In the genomic region with DNA sequence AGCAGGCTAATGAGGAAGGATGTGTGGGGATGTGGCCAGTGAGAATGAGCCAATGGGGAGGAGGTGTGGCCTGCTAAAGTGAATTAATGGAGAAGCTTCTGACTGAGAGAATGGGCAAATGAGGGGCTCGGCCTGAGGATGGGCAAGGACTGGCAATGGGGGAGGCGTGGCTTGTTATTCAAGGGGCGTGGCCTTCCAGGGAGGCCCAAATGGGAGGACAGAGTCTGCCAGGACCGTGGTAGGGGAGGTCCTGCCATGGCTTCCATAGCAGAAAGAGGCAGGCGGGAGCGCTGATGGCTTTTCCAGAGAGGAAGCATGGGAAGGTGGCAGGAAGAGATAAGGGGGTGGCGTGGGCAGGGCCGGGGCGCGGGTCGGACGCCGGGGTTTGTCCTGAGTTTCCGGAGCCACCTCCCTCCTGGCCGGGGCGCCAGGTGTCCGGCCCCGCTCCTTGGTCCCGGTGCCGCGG, we compare ENCODE assay signal across 8 mouse cellular contexts. TPM values are rescaled to one million over a fixed set of nuclear protein-coding genes. Genes with fewer than 3 reads are reported as not detected.
DNase-seq lines count a peak whose midpoint lies in the region; ATAC-seq and TF ChIP-seq lines count a peak whose summit lies in the region.

No protein-coding gene starts in this region.

- no peak overlapping the region for H3K9ac ChIP-seq in embryonic facial prominence, embryonic 12.5 days
- H3K9ac ChIP-seq in heart, embryonic 16.5 days (ENCODE audit: low read length): 0 out of 2 replicates have a peak overlapping the region, but pooled peaks have one; percentile 23
- H3K9ac ChIP-seq in stomach, postnatal 0 days (ENCODE audit: low read length): peak overlapping the region; percentile 13; the same call in 1 of the 2 replicates

- DNase-seq in MEL-GATA-1-ER (ENCODE audit: extremely low read depth, low read depth): peak; percentile 87
- peak; percentile 82 for DNase-seq in kidney, postnatal 10 days
- DNase-seq in lung, postnatal 4 days: peak; percentile 87 to 92
- DNase-seq in stomach, postnatal 0 days (ENCODE audit: low spot score): peak; percentile 50
- DNase-seq in cerebellum, adult 18-20 months: no peak
- DNase-seq in cerebellum, postnatal 25 days: no peak

- no peak for TF ChIP-seq EP300 in stomach, postnatal 0 days (optimal IDR thresholded peaks at IDR 0.05)

- no peaks in the 10 kb centered on the region for H3K4me1 ChIP-seq in embryonic facial prominence, embryonic 12.5 days
- peaks cover 11% of the 10 kb centered on the region for H3K4me1 ChIP-seq in heart, embryonic 16.5 days (ENCODE audit: control insufficient read depth, insufficient read depth, low read length)
- H3K4me1 ChIP-seq in stomach, postnatal 0 days (replicated peaks; ENCODE audit: control insufficient read depth, insufficient read depth): 0 out of 2 replicates have a peak, but pooled peaks cover 2% of the 10 kb centered on the region

- peaks cover 16% of the 10 kb centered on the region; the same call in 1 of the 2 replicates for H3K27me3 ChIP-seq in embryonic facial prominence, embryonic 12.5 days
- H3K27me3 ChIP-seq in heart, embryonic 16.5 days (ENCODE audit: control insufficient read depth, insufficient read depth, low read length): no peaks in the 10 kb centered on the region
- no peaks in the 10 kb centered on the region for H3K27me3 ChIP-seq in stomach, postnatal 0 days (ENCODE audit: control insufficient read depth, insufficient read depth, low read length)

- no peak overlapping the region for H3K27ac ChIP-seq in embryonic facial prominence, embryonic 12.5 days
- peak overlapping the region; percentile 72 for H3K27ac ChIP-seq in heart, embryonic 16.5 days (ENCODE audit: low read length)
- peak overlapping the region; percentile 41 for H3K27ac ChIP-seq in stomach, postnatal 0 days (replicated peaks)

- no peak for ATAC-seq in embryonic facial prominence, embryonic 12.5 days (ENCODE audit: insufficient number of reproducible peaks, insufficient read depth, low FRiP score, low TSS enrichment)
- peak; percentile 71 for ATAC-seq in heart, embryonic 16.5 days (replicated peaks; ENCODE audit: extremely low read depth, insufficient read depth, low FRiP score)
- peak; percentile 45 for ATAC-seq in stomach, postnatal 0 days (ENCODE audit: low FRiP score, low TSS enrichment)

- TF ChIP-seq CTCF in stomach, postnatal 0 days (IDR thresholded peaks at IDR 0.05; ENCODE audit: low read depth): no peak

- H3K4me3 ChIP-seq in embryonic facial prominence, embryonic 12.5 days: peak overlapping the region; percentile 12; the same call in 1 of the 2 replicates
- H3K4me3 ChIP-seq in heart, embryonic 16.5 days (ENCODE audit: low read length): peak overlapping the region; percentile 13; the same call in 1 of the 2 replicates
- H3K4me3 ChIP-seq in stomach, postnatal 0 days (ENCODE audit: low read depth, low read length): no peak overlapping the region

- H3K36me3 ChIP-seq in embryonic facial prominence, embryonic 12.5 days: peaks cover 23% of the 10 kb centered on the region
- peaks cover 54% of the 10 kb centered on the region for H3K36me3 ChIP-seq in heart, embryonic 16.5 days (ENCODE audit: control insufficient read depth, insufficient read depth)
- peaks cover 16% of the 10 kb centered on the region for H3K36me3 ChIP-seq in stomach, postnatal 0 days (ENCODE audit: control insufficient read depth, insufficient read depth, low read length)

- H3K4me2 ChIP-seq in embryonic facial prominence, embryonic 12.5 days (replicated peaks): peak overlapping the region; percentile 35
- H3K4me2 ChIP-seq in heart, embryonic 16.5 days (ENCODE audit: low read depth, low read length): peak overlapping the region; percentile 46
- peak overlapping the region; percentile 32 for H3K4me2 ChIP-seq in stomach, postnatal 0 days (replicated peaks; ENCODE audit: low read depth)

- H3K9me3 ChIP-seq in embryonic facial prominence, embryonic 12.5 days: no peaks in the 10 kb centered on the region
- no peaks in the 10 kb centered on the region for H3K9me3 ChIP-seq in heart, embryonic 16.5 days (replicated peaks; ENCODE audit: control insufficient read depth, low read length)
- H3K9me3 ChIP-seq in stomach, postnatal 0 days (ENCODE audit: control insufficient read depth, low read length): no peaks in the 10 kb centered on the region

- WGBS in embryonic facial prominence, embryonic 12.5 days: 14% methylated on average over 21 of the region's 21 CpGs
- WGBS in heart, embryonic 16.5 days: 12% methylated on average over 21 of the region's 21 CpGs
- 26% methylated on average over 20 of the region's 21 CpGs for WGBS in stomach, postnatal 0 days

RNA-seq across cellular contexts. Expression of a gene that starts 9.1 kb away (rescaled TPM):
- 184 and 196 TPM in 2 replicates for polyA plus RNA-seq in embryonic facial prominence, embryonic 12.5 days (2016; fragmentation: Nextera tagmentation; extraction: Ambion mirVana)
- polyA plus RNA-seq in heart, embryonic 16.5 days (2015; fragmentation: Nextera tagmentation; extraction: Ambion mirVana): 128 and 154 TPM in 2 replicates
- polyA plus RNA-seq in stomach, postnatal 0 days (2015; fragmentation: Nextera tagmentation; extraction: Ambion mirVana): 139 and 147 TPM in 2 replicates

RNA-seq across cellular contexts. Expression of a gene that starts 12.4 kb away (rescaled TPM):
- polyA plus RNA-seq in embryonic facial prominence, embryonic 12.5 days (2016; fragmentation: Nextera tagmentation; extraction: Ambion mirVana): 17.0 and 20.4 TPM in 2 replicates
- polyA plus RNA-seq in heart, embryonic 16.5 days (2015; fragmentation: Nextera tagmentation; extraction: Ambion mirVana): 61.8 and 66.7 TPM in 2 replicates
- polyA plus RNA-seq in stomach, postnatal 0 days (2015; fragmentation: Nextera tagmentation; extraction: Ambion mirVana): 30.7 and 37.7 TPM in 2 replicates

RNA-seq across cellular contexts. Expression of a gene that starts 32.8 kb away (rescaled TPM):
- polyA plus RNA-seq in embryonic facial prominence, embryonic 12.5 days (2016; fragmentation: Nextera tagmentation; extraction: Ambion mirVana): 1,124 and 1,186 TPM in 2 replicates
- 654 and 659 TPM in 2 replicates for polyA plus RNA-seq in heart, embryonic 16.5 days (2015; fragmentation: Nextera tagmentation; extraction: Ambion mirVana)
- polyA plus RNA-seq in stomach, postnatal 0 days (2015; fragmentation: Nextera tagmentation; extraction: Ambion mirVana): 560 and 572 TPM in 2 replicates

Comparison
In these comparisons a context has a peak if more than half of its experiments do, and no peak if none do; other contexts are left out.
1. DNase-seq: peak in MEL-GATA-1-ER (single experiment), kidney, postnatal 10 days (single experiment), lung, postnatal 4 days (2 of 2) and stomach, postnatal 0 days (single experiment); none in cerebellum, adult 18-20 months (0 of 2) and cerebellum, postnatal 25 days (0 of 2).
2. Peak in every context shown above with its lines, with median percentiles within 50 percentile points of each other: H3K4me2 ChIP-seq.